Mouse (Mus musculus) C2C12 (cell line): Measurements from ENCODE around the gene Gps1.

ENCODE experiments used
- CEBPB ChIP-seq: IDR thresholded peaks from one replicate; pipeline ENCODE4 v1.6.1; 2011; ENCODE audit warnings: low read depth, mild to moderate bottlenecking, control low read depth, moderate library complexity
- CTCF ChIP-seq: IDR thresholded peaks from one replicate; pipeline ENCODE4 v1.5.1; 2011; ENCODE audit not compliant: control insufficient read depth, insufficient read depth, insufficient read length
- FOSL1 ChIP-seq: IDR thresholded peaks from one replicate; pipeline ENCODE4 v1.8.0; 2011; ENCODE audit warnings: mild to moderate bottlenecking, low read length; ENCODE audit not compliant: poor library complexity, insufficient read depth, severe bottlenecking
- MAX ChIP-seq: IDR thresholded peaks from one replicate; pipeline ENCODE4 v1.6.1; 2011; ENCODE audit warnings: mild to moderate bottlenecking, control low read depth
- MYOD1 ChIP-seq: IDR thresholded peaks from one replicate; pipeline ENCODE4 v1.6.1; 2011; ENCODE audit warnings: low read depth; ENCODE audit not compliant: control insufficient read depth, insufficient read length
- MYOG ChIP-seq: IDR thresholded peaks from one replicate; pipeline ENCODE4 v1.6.1; 2011; ENCODE audit not compliant: control insufficient read depth, insufficient read length; ENCODE audit errors: extremely low read depth
- USF1 ChIP-seq: IDR thresholded peaks from one replicate; pipeline ENCODE4 v1.6.1; 2011; ENCODE audit warnings: low read depth, mild to moderate bottlenecking, control low read depth, moderate library complexity

DNA sequence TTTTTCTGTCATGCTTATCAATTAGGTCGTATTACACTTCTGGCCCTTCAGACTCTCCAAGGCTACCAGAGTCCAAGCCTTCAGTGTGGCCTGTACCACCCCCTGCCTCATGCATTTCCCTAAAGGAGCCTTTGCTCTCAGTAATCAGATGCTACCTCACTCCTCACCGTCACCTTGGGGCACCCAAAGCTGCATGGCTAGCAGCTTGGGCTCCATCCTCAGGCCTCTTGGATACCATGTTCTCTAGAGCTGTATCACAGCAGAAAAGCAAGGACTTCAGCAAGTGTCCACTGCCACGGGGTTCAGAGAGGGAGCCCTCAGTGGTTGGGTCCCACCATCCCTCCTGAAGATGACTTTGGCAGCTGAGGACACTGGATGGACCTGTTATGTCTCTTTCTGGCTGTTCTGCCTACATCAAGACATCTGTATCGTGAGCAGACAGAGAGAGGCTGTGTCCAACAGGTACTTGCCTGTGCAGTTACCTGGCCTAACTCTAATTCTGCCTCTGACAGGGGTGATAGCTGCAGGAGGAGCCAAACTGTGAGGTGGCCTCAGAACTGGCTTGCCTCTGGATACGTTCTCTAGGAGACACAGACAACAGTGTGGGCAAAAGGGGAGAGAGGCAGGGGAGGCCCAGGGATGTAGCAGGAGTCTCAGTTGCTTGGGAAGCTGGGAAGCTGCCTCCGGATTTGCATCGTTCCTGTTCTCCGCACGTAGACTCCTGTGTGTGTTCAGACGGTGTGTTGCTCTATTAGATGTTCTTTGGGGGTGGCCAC is 45.9 kb downstream of the Gps1 start:
- TF ChIP-seq CTCF (no peak), MYOG (no peak), USF1 (no peak), MAX (no peak), CEBPB (no peak), MYOD1 (no peak), FOSL1 (no peak)
